Mouse (Mus musculus): Measurements from ENCODE around the gene Fndc10.

Gene Fndc10

DNA sequence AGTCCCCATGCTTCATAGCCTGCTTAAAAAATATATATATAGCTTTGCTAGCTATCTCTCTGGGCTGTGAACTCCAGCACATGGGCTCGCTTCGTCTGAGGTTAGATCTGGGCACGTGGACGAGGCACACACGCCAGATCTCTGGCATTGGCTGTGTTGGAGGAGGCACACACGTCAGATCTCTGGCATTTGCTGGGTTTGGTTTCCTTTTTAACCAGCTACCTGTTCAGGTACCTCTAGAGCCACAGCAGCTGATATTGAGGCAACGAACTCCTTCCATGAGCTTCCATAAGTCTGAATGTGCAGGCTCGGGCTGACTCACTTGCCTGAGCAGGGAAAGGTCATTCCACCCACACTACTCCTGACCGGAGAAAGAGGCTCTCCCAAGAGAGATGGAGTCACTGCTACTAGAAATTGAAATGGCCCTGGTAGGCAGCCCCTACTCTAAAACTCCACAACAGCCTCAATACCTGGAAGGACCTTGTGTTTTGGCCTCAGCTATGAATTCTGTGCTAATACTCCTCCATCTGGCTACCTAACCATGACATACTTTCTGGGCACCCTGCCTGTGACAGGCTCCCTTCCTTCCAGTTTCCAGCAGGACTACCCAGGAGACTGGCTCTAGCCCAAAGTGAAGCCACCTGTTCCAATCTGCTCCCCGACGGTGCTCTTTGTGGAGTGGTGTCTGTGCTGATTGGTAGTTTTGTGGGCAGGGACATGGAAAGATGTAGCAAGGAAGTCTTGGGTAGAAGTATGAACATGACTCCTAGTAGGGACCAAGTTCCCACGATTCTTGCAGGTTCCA is 3.4 kb upstream of the Fndc10 start:
- DNase-seq, result no peak

DNA sequence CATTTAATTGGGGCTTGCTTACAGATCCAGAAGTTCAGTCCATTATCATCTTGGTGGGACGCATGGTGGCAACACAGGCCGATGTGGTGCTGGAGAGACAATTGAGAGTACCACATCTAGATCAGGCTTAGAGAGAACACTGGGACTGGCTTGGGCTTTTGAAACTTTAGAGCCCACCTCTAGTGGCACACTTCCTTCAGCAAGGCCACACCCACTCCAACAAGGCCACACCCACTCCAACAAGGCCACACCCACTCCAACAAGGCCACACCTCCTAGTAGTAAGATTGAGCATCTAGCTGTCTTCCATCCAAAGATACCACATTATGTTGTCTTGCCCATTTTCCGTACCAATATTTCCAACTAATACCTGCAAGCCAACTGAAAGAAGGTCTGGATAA is 1.7 kb upstream of the Fndc10 start:
- no peak for DNase-seq

DNA sequence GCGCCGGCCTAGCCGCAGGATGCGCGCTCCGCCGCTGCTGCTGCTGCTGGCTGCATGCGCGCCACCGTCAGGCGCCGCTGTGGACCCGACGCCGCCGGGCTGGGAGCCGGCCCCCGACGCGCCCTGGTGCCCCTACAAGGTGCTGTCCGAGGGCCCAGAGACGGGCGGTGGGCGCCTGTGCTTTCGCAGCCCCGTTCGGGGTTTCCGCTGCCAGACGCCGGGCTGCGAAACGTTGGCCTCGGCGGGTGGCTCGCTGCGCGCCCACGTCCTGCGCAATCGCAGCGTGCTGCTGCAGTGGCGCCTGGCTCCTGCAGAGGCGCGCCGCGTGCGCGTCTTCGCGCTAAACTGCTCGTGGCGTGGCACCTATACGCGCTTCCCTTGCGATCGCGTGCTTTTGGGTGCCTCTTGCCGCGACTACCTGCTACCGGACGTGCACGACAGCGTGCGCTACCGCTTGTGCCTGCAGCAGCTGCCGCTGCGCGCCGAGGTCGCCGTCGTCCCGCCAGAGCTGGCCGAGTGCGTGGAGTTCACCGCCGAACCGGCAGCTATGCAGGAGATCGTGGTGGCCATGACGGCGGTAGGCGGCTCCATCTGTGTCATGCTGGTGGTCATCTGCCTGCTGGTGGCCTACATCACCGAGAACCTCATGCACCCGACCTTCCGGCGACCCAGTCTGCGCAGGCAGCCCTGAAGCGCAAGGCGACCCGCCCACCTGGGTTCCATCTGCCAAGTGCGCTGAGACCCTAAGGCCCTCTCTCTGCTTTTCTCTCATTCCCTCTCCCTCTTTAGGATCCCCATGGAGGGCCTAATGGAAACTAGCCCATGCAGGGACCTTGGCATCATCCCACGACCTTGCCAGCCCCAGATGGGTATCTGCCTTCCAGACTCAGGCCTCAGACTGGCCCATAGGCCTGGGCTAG is 600 bp downstream of the Fndc10 start:
- peak; percentile 86 for DNase-seq

DNA sequence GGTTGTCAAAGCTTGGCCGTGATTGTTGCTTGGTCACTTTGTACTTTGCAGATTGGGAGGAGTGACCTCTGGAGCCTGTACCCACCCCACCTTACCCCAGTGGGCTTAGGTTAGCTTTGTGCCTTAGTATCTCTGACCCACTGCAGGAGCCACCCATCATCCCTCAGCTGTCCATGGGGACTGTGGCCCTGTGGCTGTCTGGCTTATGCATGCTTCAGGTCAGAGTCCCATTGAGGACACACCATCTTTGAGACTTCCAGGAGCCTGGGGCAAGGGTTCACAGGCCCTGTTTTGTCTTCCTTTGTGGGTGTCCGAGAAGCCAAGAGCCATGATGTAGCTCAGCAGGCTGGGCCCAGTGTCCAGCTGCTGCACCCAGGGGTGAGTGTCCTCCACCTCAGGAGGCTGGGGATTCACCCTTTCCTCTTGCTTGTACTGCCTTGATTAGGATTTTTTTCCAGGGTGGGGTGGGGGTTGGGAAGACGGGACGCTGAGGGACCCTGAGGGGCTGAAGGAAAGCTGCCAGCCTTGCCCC is 1.5 kb downstream of the Fndc10 start:
- DNase-seq, result no peak

DNA sequence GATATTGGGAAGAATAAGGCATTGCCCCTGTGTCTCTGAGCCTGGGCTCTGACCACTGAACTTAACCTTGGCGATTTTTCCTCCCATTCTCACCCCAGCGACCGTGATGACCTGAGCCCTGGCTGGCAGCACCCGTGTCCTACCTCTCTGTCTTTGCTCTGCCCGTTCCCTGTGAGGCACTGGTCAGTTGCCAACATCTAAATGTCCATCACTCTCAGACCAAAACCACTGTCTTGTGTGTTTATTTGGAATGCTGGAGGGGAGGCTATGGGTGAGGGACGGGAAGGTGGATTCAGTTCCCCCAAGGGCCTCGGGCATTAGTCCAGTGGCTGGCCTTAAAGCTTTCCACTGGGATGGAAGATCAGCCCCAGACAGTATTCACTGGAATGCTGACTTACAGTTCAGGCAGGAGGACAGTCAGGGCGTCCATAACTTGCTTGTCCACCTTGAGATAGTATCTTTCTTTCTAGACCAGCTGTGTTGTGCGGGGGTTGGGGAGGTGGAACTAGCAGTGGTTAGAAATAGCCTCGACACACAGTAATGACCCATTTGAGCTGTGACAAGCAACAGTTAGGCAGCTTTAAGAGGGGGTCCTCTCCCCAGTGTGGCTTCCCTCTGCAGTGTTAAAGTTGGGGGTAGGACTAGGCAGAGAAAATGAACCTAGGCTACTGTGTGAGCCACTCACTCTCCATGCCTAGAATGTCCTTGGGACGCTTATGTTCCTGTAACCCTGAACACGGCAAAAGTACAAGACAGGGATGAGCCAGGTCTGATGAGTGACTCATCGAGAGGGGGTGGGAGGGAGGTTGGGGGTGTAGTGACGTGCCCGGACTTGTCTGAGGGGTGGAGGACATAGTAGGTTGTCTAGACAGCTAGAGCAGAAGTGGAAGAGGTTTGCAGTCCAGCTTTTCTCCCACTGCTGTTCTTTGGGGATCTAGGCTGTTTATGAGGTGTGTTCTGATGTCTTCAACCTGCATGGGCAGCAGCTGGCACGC is 2.4 kb downstream of the Fndc10 start:
- no peak for DNase-seq

DNA sequence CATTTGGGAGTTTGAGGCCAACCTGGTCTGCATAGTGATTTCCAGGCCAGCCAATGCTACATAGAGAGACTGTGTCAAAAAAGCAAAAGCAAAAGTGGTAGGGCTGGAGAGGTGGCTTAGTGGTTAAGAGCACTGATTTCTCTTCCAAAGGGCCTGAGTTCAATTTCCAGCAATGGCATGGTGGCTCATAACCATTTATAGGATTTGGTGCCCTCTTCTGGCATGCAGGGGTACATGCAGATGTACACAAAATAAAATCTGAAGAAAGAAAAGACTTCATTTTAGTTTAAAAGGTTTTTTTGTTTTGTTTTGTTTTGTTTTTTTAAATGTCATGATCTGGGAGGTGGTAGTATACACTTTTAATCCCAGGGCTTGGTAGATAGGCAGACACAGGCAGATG is 6.3 kb downstream of the Fndc10 start:
- no peak for DNase-seq

DNA sequence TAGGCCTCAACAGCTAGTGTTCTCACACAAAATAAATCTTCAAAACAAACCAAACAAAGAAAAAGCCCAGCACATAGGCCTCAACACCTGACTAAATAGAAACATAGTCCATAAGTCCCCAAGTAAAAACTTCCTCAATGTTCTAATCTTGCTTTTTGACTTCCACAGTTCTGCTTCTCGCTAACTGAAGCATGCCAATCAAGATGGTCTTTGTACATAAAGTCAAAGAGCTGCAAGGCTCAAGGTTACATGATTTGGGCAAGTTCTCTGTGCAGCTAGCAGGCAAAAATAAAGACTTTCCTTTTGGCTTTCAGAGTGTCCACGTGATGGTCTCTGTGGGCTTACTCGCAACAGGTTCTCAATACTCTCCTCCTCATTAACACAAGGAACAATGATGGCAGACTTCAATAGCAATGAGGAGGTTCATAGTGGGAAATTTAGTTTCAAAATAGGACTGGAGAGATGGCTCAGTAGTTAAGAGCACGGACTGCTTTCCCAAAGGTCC is 9.3 kb downstream of the Fndc10 start:
- DNase-seq, result no peak

DNA sequence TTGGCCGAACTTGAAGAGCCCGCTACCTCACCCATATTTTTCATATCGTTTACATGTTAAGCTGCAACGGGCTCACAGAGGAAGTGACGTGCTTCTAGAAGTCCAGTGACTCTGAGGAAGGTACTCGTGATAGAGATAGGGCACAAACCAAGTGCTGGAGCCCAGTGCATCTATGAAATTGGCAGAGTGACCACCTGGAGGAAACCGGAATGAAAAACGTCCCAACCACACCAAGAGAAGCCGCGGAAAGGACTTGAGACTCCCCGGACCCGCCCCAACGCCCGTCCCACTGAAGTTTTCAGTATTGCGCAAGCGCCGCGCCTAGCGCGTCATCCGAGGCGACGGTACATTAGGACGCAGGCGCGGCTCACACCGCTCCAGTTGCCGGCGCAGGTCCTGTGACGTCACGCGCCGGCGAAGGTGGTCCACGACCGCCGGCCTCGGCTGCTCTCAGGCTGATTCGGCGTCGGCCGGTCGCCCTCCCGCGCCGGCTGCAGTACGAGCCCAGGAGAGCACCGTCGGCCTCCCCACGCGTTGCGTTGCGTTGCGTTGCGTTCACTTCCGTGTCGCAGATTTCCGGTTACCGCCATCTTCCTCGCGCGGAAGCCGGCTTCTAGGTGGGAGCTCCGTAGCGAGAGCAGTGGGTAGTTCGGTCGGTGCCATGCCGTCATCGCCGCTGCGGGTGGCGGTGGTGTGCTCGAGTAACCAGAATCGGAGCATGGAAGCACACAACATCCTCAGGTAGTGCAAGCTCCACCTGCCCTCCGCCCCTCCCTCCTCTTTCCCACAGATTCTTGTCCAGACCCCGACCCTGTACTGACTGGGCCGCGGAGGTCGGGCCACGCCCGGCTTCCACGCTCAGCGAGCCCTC is 10.8 kb downstream of the Fndc10 start, which contains the start of gene Ssu72:
Ssu72 (plus strand) TSS at position 80 of the 871 bp plus-strand sequence.
- DNase-seq, result peak; percentile 95

DNA sequence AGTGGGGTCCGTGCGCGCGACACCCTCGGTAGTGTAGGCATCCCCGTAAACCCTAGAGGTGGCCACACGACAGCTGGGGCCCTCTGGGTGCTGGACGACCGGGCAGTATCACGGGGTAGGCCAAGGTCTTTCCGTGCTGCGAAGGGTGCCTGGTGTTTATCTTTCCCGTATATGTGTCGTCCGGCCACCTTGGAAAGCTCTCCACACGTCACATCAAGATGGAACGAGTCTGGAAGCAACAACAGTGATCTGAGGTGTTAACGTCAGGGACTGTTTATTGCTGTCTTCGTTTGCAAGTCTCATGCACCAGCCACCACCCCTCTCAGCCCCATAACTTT is 11.4 kb downstream of the Fndc10 start:
- DNase-seq, result no peak

DNA sequence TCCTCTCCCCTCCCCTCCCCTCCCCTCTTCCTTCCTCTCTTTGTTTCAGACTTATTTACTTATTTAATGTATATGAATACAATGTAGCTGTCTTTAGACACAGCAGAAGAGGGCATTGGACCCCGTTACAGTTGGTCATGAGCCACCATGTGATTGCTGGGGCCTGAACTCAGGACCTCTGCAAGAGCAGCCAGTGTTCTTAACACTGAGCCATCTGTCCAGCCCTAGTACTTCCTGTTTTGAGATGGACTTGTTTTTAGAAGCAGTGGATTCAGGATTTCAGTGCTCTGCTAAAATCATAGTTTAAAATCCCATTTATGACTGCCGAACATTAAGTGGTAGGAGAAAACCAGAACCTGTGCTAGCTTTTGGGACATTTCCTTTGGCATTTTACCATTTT is 14.4 kb downstream of the Fndc10 start:
- no peak for DNase-seq

DNA sequence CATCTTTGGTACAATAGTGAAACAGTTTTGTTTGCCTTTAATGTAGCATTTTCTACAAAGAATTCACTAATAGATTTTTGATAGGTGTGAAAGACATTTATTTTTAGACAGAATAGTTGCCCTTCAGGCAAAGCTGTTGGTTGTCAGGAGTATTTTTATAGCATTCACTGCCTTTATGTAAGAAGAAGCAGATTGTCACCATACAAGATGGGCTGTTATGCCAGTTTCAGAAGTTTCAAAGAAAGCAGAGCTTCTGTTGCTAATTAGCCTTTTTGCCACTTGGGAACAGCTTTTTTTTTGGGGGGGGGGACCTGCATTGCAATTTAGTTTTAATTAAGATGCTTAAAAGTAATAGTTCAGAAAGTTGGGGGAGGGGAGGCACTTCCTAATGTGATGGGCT is 14.8 kb downstream of the Fndc10 start:
- DNase-seq, result no peak

DNA sequence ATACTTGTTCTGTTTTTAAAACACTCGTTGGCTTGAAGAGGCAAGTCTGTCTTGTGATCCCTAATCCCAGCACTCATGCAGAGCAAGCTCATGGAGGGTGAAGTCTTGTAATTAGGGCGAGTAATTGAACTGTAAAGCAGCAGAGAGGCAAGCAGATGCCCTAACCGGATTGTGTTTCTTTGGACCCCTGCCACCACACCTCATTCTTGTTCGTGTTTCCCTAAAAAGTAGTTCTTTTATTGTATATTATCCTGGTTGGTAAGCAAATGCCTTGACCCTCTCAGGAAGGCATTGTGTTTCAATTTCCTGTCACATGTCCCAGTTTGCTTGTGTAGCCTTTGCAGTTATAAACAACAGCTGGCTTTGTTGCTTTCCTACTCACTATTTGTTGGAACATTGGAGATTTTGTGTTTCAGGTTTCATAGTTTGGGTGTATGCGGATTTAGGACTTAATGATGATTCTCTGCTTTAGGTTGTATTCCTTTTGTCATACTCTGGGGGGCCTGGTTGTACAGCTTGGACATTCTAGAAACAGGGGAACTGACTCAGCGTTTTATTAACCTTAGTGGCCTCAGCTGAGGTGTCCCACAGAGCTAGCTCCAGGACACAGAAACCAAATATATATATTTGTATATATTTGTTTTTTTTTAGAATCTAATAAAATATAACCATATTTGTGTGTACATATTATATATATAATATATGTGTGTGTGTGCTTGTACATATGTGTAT is 16.5 kb downstream of the Fndc10 start:
- DNase-seq, result no peak

DNA sequence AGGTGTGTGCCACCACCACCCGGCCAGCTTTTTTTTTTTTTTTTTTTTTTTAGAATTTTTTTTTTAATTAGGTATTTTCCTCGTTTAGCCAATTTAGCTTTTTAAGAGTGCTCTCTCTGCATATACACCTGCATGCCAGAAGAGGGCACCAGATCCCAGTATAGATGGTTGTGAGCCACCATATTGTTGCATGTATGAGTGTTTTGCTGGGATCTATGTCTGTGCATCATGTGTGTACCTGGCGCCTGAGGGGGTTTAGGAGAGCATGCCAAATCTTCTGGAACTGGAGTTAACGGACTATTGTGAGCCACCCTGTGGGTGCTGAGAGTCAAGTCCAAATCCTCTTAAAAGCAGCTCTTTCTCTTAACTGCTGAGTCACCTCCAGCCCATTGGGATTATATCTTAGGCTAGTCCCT is 27.5 kb downstream of the Fndc10 start:
- peak; percentile 35 for DNase-seq

DNA sequence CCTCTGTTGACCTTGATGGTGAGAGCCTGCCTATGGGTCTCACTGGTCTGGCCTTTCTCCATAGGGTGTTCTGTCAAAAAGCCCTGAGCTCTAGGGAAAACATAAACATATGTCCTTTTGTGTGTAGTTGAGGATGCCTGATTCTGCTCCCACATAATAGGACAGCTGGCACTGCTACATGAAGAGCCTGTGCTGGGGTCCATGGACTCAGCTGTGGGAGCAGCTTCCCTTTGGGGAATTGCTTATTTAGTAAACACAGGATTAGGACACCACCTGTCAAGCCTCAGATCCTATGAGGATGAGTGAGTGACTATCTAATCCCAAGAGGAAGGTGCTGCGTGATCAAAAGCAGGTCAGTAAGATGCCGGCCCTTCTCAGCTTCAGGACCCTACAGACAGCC is 33.9 kb downstream of the Fndc10 start:
- no peak for DNase-seq

DNA sequence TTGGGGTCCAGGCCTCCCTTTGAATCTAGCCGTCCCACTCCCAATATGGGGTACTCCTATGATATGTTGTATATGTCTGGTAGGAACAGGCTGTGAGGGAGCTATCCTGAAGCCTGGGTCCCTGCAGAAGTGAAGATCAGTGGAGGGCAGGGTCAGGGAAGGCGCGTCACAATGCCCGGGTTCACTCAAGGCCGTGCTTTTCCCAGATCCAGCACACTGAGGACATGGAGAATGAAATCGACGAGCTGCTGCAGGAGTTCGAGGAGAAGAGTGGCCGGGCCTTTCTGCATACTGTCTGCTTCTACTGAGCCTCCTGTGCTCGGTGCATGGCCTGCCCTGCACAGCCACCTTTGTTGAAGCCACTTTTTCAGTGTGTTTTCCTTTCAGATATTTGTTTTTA is 39.1 kb downstream of the Fndc10 start:
- no peak for DNase-seq

DNA sequence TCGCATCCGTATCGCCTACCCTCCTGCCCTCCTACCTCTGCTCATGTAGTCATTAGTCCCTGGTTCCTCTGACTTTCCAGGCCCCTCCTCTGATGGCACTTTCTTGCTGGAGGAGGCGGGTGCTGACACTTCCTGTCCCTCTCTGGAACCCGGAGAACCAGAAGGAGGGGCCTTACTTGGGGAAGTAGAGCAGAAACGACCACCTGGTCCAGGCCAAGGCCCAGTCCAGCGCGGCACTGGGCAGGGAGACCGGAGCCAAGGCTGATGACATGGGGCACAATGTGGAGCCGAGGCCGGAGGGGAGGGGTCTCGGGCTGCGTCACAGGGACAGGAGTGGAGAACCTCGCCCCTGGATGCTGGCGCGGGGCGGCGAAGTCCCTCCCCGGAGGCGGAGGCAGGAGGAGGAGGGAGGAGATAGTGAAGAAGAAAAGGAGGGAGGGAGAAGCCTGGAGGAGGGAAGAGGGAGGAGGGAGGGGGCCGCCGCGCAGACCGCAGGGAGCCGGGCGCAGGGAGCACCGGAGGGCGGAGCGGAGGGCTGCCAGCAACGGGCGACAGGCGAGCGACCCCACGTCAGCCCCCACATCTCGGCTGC is 40.3 kb downstream of the Fndc10 start, which contains the start of gene Tmem240:
Tmem240 (plus strand) TSS at position 451 of the 592 bp plus-strand sequence.
- DNase-seq, result peak; percentile 84

DNA sequence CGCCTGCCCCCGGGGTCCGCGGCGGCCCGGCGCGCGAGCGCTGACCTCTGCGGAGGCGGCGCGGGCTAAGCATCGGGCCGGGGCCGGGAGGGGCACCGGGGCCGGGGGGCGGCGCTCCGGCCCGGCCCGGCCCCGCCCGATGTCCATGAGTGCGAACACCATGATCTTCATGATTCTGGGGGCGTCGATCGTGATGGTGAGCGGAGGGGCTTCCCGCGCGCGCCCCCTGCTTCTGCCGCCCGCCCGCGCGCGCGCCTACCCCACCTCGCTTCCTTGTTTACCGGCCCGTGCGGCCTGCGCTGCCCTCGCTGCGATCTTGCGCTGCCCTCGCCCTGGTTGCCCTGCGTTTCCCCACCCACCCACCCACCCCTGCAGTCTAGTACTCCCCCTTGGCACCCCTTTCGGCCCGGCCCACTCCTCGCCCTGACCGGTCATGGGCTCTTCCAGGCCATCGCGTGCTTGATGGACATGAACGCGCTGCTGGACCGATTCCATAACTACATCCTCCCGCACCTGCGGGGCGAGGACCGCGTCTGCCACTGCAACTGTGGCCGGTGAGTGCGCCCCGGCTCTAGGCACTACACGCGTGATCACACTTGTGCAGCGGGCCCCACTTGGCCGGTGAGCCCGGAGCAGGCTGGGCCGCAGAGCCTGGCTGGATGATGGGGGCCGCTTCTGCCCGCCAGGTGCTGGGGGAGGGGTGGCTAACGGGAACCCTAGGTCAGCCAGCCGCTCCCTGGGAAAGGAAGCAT is 41.0 kb downstream of the Fndc10 start:
- DNase-seq, result peak; percentile 80

DNA sequence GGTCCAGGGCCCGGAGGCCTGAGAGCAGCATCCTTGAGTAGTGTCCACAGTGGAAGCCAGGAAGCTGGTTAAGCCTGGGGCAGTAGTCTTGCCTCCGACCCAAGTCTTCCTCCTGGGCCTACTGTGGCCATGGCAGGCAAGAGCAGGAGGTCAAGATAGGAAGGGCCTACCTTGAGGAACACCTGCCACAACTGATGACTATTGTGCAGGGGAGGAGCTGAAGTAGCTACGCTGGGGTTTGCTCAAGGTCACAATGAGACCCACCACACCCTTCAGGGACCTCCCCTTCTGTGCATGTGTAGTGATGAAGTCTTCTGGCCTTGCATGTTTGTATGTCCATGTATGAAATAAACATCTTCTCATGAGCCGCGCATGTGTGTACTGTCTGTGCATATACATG is 41.6 kb downstream of the Fndc10 start:
- DNase-seq, result no peak

DNA sequence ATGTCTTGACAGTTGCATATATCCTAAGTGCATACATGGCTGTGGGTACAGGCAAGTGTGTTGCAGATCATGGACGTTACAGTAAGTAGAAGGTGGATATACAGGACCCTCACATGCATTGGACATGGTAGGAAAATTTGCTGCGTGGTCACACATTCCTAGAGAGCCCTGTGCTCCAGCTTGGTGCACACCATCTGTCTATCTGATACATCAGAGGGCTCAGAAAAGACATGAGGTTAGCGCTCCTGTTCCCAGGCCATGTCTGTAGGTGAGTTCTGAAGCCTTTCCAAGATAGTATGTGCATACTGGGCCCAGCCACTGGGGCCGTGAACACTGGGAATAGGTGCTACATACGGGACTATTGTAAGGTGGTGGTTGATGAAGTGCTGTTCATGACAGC is 42.3 kb downstream of the Fndc10 start:
- no peak for DNase-seq

Measured in thymus, postnatal 4 days (tissue).